Mouse (Mus musculus) heart, embryonic 12.5 days (tissue): ENCODE results near the gene Iqgap2. TPM values are rescaled to one million over a fixed set of nuclear protein-coding genes. Genes with fewer than 3 reads are reported as not detected.
A peak's percentile ranks its signal among the peaks of the same experiment; 100 is the strongest.

Source experiments
- ATAC-seq: fragments of 200-750 bp; cut with Nextera tagmentation; 2 replicates; pipeline ENCODE4 v1.8.0; 2017; ENCODE audit warnings: moderate TSS enrichment, moderate library complexity; ENCODE audit not compliant: insufficient number of reproducible peaks, low FRiP score
- H3K27ac ChIP-seq: fragments of 300-500 bp; sonication (generic); 2 replicates; pipeline ENCODE4 v1.5.1; 2016; ENCODE audit warnings: mild to moderate bottlenecking, moderate library complexity; ENCODE audit not compliant: poor library complexity, severe bottlenecking
- H3K27me3 ChIP-seq: fragments of 300-500 bp; sonication (generic); replicated peaks from 2 replicates; pipeline ENCODE4 v1.6.1; 2016; ENCODE audit warnings: mild to moderate bottlenecking, moderate library complexity
- H3K36me3 ChIP-seq: fragments of 300-500 bp; sonication (generic); 2 replicates; pipeline ENCODE4 v1.6.1; 2016; ENCODE audit warnings: mild to moderate bottlenecking, moderate library complexity
- H3K4me1 ChIP-seq: fragments of 300-500 bp; sonication (generic); replicated peaks from 2 replicates; pipeline ENCODE4 v1.6.1; 2016; ENCODE audit warnings: mild to moderate bottlenecking
- H3K4me2 ChIP-seq: fragments of 300-500 bp; sonication (generic); 2 replicates; pipeline ENCODE4 v1.6.1; 2016; ENCODE audit warnings: mild to moderate bottlenecking, moderate library complexity
- H3K4me3 ChIP-seq: fragments of 300-500 bp; sonication (generic); 2 replicates; pipeline ENCODE4 v1.5.1; 2016; ENCODE audit warnings: mild to moderate bottlenecking
- H3K9ac ChIP-seq: fragments of 300-500 bp; sonication (generic); 2 replicates; pipeline ENCODE4 v1.6.1; 2016; ENCODE audit warnings: mild to moderate bottlenecking, moderate library complexity
- H3K9me3 ChIP-seq: fragments of 300-500 bp; sonication (generic); replicated peaks from 2 replicates; pipeline ENCODE4 v1.6.1; 2016; ENCODE audit warnings: mild to moderate bottlenecking, moderate library complexity
- WGBS: fragments of 180-500 bp; shearing (Covaris S2); methylation state at CpG from one replicate; pipeline ENCODE4 v1.1.7; 2016; 5-methylcytosine and 5-hydroxymethylcytosine counted together
- polyA plus RNA-seq: library from polyadenylated mRNA; unstranded; fragments of >200 nt; fragmentation: Nextera tagmentation; extraction: Ambion mirVana; gene quantifications from 2 replicates; pipeline ENCODE4 v1.2.1, GENCODE M21; 2016

Iqgap2 gene
- polyA plus RNA-seq, result 6.9 and 7.3 TPM in 2 replicates

DNA sequence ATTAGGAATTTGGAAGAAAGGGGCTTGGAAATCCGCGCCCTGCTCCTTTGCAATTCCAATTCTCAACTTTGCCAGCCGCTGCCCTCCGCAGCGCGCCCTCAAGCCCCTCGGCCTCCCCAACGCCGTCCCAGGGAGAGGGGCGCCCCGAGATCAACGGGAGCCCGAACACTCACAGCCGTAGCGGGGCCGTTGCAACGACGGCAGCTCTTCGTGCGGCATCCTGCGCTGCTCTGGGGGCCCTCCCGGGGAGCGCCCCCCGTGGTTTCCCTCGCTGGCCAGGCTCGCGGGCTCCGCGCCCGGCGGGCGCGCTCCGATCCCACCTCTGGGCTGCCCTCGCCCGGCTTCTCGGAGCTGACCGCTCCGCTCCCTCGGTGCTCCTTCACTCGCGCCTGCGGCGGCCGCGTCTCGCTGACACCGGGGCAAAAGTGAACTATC lies at the start of gene Iqgap2:
TSS of gene Iqgap2 (minus strand) at position 432 of the 435 bp plus-strand sequence.
- peak; percentile 69 for ATAC-seq
- Histone ChIP-seq H3K4me2 (peak within 1 kb of the TSS; percentile 99), H3K9ac (peak within 1 kb of the TSS; percentile 81), H3K36me3 (no peaks in the 10 kb centered on the region), H3K27me3 (no peaks in the 10 kb centered on the region; the same call in 1 of the 2 replicates), H3K4me1 (peaks cover 10% of the 10 kb centered on the region), H3K27ac (no peak within 1 kb of the TSS), H3K4me3 (peak within 1 kb of the TSS; percentile 74), H3K9me3 (no peaks in the 10 kb centered on the region)
- 0% methylated on average over 44 of the region's 48 CpGs for WGBS

- no peaks in the 10 kb centered on the region for H3K9me3 ChIP-seq
- WGBS, result 71% methylated on average over 5 of the region's 5 CpGs
- no peak overlapping the region for H3K4me3 ChIP-seq
- no peak overlapping the region for H3K27ac ChIP-seq
- no peak overlapping the region for H3K4me2 ChIP-seq
- H3K27me3 ChIP-seq, result no peaks in the 10 kb centered on the region
- no peak overlapping the region for H3K9ac ChIP-seq
- ATAC-seq, result no peak
- no peaks in the 10 kb centered on the region for H3K36me3 ChIP-seq
- no peaks in the 10 kb centered on the region for H3K4me1 ChIP-seq
Measured at GRCm38 (mm10) chr13:95940811-95941210, 49.1 kb upstream of the Iqgap2 start.

- WGBS, result 54% methylated on average over 2 of the region's 2 CpGs
- ATAC-seq, result no peak
- no peak overlapping the region for H3K27ac ChIP-seq
- H3K4me2 ChIP-seq, result no peak overlapping the region
- H3K4me1 ChIP-seq, result no peaks in the 10 kb centered on the region
- H3K4me3 ChIP-seq, result no peak overlapping the region
- peaks cover 7% of the 10 kb centered on the region for H3K9me3 ChIP-seq
- no peaks in the 10 kb centered on the region for H3K36me3 ChIP-seq
- no peaks in the 10 kb centered on the region for H3K27me3 ChIP-seq
- H3K9ac ChIP-seq, result no peak overlapping the region
Measured at GRCm38 (mm10) chr13:95924201-95924621, 32.5 kb upstream of the Iqgap2 start.

DNA sequence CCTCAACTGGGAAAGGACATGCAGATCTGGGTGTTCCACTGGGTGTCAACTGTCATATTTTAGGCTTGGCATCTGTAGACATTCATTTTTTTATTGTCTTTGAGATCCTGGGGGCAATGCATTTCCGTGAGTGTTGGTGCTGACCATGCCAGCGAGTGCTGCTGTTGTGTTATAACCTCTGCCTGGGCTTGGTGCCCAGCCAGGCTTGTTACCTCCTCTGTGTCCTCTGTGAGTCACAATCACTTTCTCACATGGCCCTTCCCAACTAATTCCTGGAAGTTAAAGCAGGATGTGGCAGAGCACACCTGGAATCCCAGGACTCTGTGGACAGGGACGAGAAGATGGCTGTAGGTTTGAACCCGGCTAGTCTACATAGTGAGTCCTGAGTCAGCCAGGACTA lies 30.9 kb upstream of the Iqgap2 start:
- Histone ChIP-seq H3K4me1 (no peaks in the 10 kb centered on the region), H3K27ac (no peak overlapping the region), H3K9me3 (peaks cover 7% of the 10 kb centered on the region), H3K27me3 (no peaks in the 10 kb centered on the region), H3K9ac (no peak overlapping the region), H3K4me2 (no peak overlapping the region), H3K36me3 (no peaks in the 10 kb centered on the region), H3K4me3 (no peak overlapping the region)
- WGBS, result 89% methylated on average over 4 of the region's 4 CpGs
- no peak for ATAC-seq

DNA sequence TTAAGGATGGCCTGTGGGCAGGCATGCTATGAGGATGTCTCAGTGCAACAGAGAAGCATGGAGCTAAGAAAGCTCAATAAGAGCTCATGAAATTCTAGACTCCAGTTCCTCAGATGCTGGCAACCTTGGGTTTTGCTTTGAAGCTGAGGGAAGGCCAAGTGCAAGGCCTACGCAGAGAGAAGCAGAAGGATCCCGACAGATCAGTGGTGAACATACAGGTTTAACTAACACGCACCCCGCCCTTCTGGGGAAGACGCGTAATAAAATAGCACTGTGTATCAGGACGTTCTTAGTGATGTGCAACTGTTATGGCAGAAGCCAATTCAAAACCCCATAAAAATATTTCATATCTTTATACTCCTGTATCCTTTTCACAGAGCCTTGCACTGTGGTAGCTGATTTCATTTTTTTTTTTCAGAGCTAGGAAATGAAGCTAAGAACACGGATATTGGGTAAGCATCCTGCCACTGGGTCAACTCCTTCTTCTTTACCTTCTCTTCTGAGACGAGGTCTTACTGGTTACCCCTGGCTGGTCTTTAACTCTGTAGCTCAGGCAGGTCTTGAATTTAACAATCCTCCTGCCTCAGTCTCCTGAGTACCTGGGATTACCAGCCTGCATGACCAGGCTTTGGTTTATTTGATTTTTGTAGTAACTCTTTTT lies 27.0 kb upstream of the Iqgap2 start:
- no peak overlapping the region for H3K9ac ChIP-seq
- H3K27ac ChIP-seq, result no peak overlapping the region
- no peaks in the 10 kb centered on the region for H3K4me1 ChIP-seq
- no peak overlapping the region for H3K4me3 ChIP-seq
- no peaks in the 10 kb centered on the region for H3K36me3 ChIP-seq
- no peaks in the 10 kb centered on the region for H3K27me3 ChIP-seq
- no peak for ATAC-seq
- WGBS, result 88% methylated on average over 9 of the region's 9 CpGs
- peaks cover 12% of the 10 kb centered on the region for H3K9me3 ChIP-seq
- H3K4me2 ChIP-seq, result no peak overlapping the region

- Histone ChIP-seq H3K9me3 (0 out of 2 replicates have a peak, but pooled peaks cover 6% of the 10 kb centered on the region), H3K36me3 (no peaks in the 10 kb centered on the region), H3K27me3 (no peaks in the 10 kb centered on the region), H3K27ac (no peak overlapping the region), H3K4me2 (no peak overlapping the region), H3K4me3 (no peak overlapping the region), H3K4me1 (no peaks in the 10 kb centered on the region), H3K9ac (no peak overlapping the region)
- no peak for ATAC-seq
- WGBS, result 83% methylated on average over 2 of the region's 2 CpGs
Measured at GRCm38 (mm10) chr13:95913046-95913406, 21.3 kb upstream of the Iqgap2 start.

- H3K4me1 ChIP-seq, result no peaks in the 10 kb centered on the region
- no peak overlapping the region for H3K9ac ChIP-seq
- WGBS, result 76% methylated on average over 11 of the region's 11 CpGs
- H3K27me3 ChIP-seq, result no peaks in the 10 kb centered on the region
- no peak for ATAC-seq
- H3K36me3 ChIP-seq, result no peaks in the 10 kb centered on the region
- H3K4me3 ChIP-seq, result no peak overlapping the region
- H3K9me3 ChIP-seq, result 0 out of 2 replicates have a peak, but pooled peaks cover 6% of the 10 kb centered on the region
- no peak overlapping the region for H3K4me2 ChIP-seq
- H3K27ac ChIP-seq, result no peak overlapping the region
Measured at GRCm38 (mm10) chr13:95912157-95913045, 20.7 kb upstream of the Iqgap2 start.

DNA sequence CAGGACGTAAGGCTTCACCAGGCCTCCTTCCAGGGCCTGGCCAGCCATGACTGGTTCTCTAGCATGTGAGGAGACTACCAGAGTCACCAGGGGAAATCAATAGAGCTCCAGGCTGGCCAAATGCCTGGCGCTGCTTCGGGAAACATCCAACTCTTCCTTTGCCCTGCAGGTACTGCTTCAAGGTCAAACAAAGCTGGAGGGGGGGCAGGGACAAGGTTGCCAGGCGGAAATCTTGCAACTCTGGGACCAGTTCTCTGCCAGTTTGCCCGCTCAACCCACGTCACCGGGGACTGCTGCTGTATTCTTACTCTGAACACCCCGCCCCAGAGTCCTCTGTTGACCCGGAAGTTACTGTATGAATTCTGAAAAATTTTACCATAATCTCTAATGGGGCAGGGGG lies 18.5 kb upstream of the Iqgap2 start:
- Histone ChIP-seq H3K9me3 (0 out of 2 replicates have a peak, but pooled peaks cover 4% of the 10 kb centered on the region), H3K27ac (no peak overlapping the region), H3K27me3 (no peaks in the 10 kb centered on the region), H3K4me3 (no peak overlapping the region), H3K9ac (no peak overlapping the region), H3K4me2 (no peak overlapping the region), H3K36me3 (no peaks in the 10 kb centered on the region), H3K4me1 (no peaks in the 10 kb centered on the region)
- WGBS, result 76% methylated on average over 9 of the region's 9 CpGs
- ATAC-seq, result no peak

DNA sequence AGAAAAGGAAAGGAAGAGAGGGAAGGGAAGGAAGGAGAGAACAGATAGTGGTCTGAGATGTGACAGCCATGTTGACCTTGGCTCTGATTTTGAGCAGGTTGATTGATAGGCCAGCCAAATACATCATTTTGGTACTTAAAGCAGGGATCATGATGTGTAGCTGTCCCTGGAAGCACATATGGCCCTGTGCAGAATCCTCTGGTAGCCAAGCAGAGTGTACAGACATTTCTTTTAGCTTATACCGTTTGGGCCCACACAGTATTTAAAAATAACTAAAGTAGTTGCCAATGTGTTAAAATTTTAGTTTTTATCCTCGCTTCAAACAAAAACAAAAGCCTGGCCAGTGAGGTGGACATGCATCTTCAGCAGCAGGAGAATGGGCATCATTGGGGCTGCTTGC lies 17.5 kb upstream of the Iqgap2 start:
- Histone ChIP-seq H3K9ac (no peak overlapping the region), H3K4me3 (no peak overlapping the region), H3K9me3 (0 out of 2 replicates have a peak, but pooled peaks cover 4% of the 10 kb centered on the region), H3K4me2 (no peak overlapping the region), H3K27me3 (no peaks in the 10 kb centered on the region), H3K36me3 (no peaks in the 10 kb centered on the region), H3K4me1 (no peaks in the 10 kb centered on the region), H3K27ac (no peak overlapping the region)
- no peak for ATAC-seq
- 67% methylated on average over 2 of the region's 2 CpGs for WGBS

GRCm38 (mm10) chr13:95902696-95903095 lies 11.0 kb upstream of the Iqgap2 start:
- no peak overlapping the region for H3K4me3 ChIP-seq
- H3K9ac ChIP-seq, result no peak overlapping the region
- ATAC-seq, result no peak
- no peaks in the 10 kb centered on the region for H3K27me3 ChIP-seq
- H3K27ac ChIP-seq, result no peak overlapping the region
- no peaks in the 10 kb centered on the region for H3K36me3 ChIP-seq
- peaks cover 7% of the 10 kb centered on the region; the same call in 1 of the 2 replicates for H3K9me3 ChIP-seq
- WGBS, result 89% methylated on average over 3 of the region's 3 CpGs
- no peak overlapping the region for H3K4me2 ChIP-seq
- H3K4me1 ChIP-seq, result no peaks in the 10 kb centered on the region

DNA sequence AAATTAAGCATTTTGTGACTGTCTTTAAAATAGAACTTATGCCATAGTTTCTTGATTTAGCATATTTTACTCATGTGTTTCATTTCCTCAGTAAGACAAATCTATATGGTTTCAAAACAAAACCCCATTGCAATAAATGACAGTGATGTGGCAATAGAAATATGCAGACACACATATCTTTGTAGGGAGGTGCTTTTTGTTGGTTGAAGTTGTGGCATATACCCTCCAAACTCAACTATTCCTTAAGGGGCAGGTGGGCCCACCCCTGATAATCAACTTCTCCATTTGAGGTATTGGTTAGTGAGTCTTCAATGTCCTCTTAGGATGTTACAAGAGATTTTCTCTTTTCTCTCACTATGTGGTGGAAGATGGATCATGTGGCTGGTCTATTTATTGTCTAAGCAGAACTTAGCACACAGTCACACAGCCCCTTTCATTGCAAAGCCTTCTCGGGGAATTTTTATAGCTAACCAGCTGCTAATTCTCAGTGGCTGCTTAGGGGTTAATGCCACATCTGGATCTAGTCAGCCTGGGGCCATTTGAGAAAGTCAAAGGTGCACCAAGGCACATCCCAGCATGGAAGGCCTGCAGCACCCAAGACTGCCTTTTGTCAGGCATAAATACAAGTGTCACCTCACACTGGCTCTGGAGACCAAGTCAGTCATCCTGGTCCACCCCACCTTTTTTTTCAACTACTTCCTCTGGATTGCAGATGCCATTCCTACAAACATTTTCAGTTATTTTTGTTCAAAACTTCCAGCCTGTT lies 8.3 kb upstream of the Iqgap2 start:
- H3K4me1 ChIP-seq, result no peaks in the 10 kb centered on the region
- H3K9ac ChIP-seq, result no peak overlapping the region
- 78% methylated on average over 1 of the region's 1 CpGs for WGBS
- H3K27me3 ChIP-seq, result no peaks in the 10 kb centered on the region
- no peak overlapping the region for H3K27ac ChIP-seq
- no peak overlapping the region for H3K4me2 ChIP-seq
- peaks cover 3% of the 10 kb centered on the region; the same call in 1 of the 2 replicates for H3K9me3 ChIP-seq
- H3K36me3 ChIP-seq, result no peaks in the 10 kb centered on the region
- ATAC-seq, result no peak
- no peak overlapping the region for H3K4me3 ChIP-seq
